Mouse (Mus musculus) midbrain, postnatal 0 days (tissue): ENCODE data around the gene Tgfa. TPM values are rescaled to one million over a fixed set of nuclear protein-coding genes. Genes with fewer than 3 reads are reported as not detected.
A peak's percentile ranks its signal among the peaks of the same experiment; 100 is the strongest.

Source experiments
- ATAC-seq: fragments of 200-750 bp; cut with Nextera tagmentation; 2 replicates; pipeline ENCODE4 v1.8.0; 2017; ENCODE audit warnings: moderate number of reproducible peaks, mild to moderate bottlenecking, moderate TSS enrichment, moderate library complexity; ENCODE audit not compliant: low FRiP score
- DNase-seq: peaks from one replicate; pipeline ENCODE4 v3.0.0-alpha.2; 2015; ENCODE audit warnings: low spot score
- H3K27ac ChIP-seq: fragments of 300-500 bp; sonication (generic); 2 replicates; pipeline ENCODE4 v1.5.1; 2014; ENCODE audit warnings: low read depth, mild to moderate bottlenecking, low read length, mixed read lengths
- H3K27me3 ChIP-seq: fragments of 300-500 bp; sonication (generic); 2 replicates; pipeline ENCODE4 v1.6.1; 2014; ENCODE audit warnings: low read length, control low read depth, mixed read lengths; ENCODE audit not compliant: insufficient read depth
- H3K36me3 ChIP-seq: fragments of 300-500 bp; sonication (generic); 2 replicates; pipeline ENCODE4 v1.6.1; 2014; ENCODE audit warnings: low read length, control low read depth, mixed read lengths; ENCODE audit not compliant: insufficient read depth
- H3K4me1 ChIP-seq: fragments of 300-500 bp; sonication (generic); 2 replicates; pipeline ENCODE4 v1.6.1; 2014; ENCODE audit warnings: mild to moderate bottlenecking, control low read depth, antibody characterized with exemption, low read length, mixed read lengths; ENCODE audit not compliant: insufficient read depth
- H3K4me2 ChIP-seq: fragments of 300-500 bp; sonication (generic); 2 replicates; pipeline ENCODE4 v1.6.1; 2014; ENCODE audit warnings: low read depth, mild to moderate bottlenecking, low read length, mixed read lengths; ENCODE audit not compliant: poor library complexity, severe bottlenecking
- H3K4me3 ChIP-seq: fragments of 300-500 bp; sonication (generic); 2 replicates; pipeline ENCODE4 v1.5.1; 2014; ENCODE audit warnings: low read depth, mild to moderate bottlenecking, low read length, moderate library complexity
- H3K9ac ChIP-seq: fragments of 300-500 bp; sonication (generic); replicated peaks from 2 replicates; pipeline ENCODE4 v1.6.1; 2014; ENCODE audit warnings: mild to moderate bottlenecking, low read length, moderate library complexity, mixed read lengths; ENCODE audit not compliant: poor library complexity, severe bottlenecking
- H3K9me3 ChIP-seq: fragments of 300-500 bp; sonication (generic); 2 replicates; pipeline ENCODE4 v1.6.1; 2016; ENCODE audit warnings: low read length, control low read depth
- CTCF ChIP-seq: IDR thresholded peaks from 2 replicates; pipeline ENCODE4 v1.5.1; 2016; ENCODE audit warnings: antibody characterized with exemption, mild to moderate bottlenecking
- WGBS: fragments of 180-500 bp; shearing (Covaris S2); extraction: QIAGEN DNeasy Blood & Tissue Kit; methylation state at CpG from one replicate; pipeline ENCODE4 v1.1.7; 2014; 5-methylcytosine and 5-hydroxymethylcytosine counted together
- polyA plus RNA-seq: library from polyadenylated mRNA; unstranded; fragments of >200 nt; fragmentation: Nextera tagmentation; extraction: Ambion mirVana; gene quantifications from 2 replicates; pipeline ENCODE4 v1.2.1, GENCODE M21; 2015
- total RNA-seq: library from RNA; depleted of rRNA; stranded (reverse); fragments of >200 nt; gene quantifications from 2 replicates; pipeline ENCODE4 v1.2.3, GENCODE M21; 2014

Tgfa gene
- total and polyA plus RNA-seq, 2 experiments from 2014 or later, result 16.8 to 37.1 TPM

GRCm38 (mm10) chr6:86182016-86182415, 13.0 kb upstream of the Tgfa start:
- Histone ChIP-seq H3K27ac (no peak overlapping the region), H3K4me2 (no peak overlapping the region), H3K9ac (0 out of 2 replicates have a peak overlapping the region, but pooled peaks have one; percentile 29), H3K4me1 (no peaks in the 10 kb centered on the region), H3K9me3 (no peaks in the 10 kb centered on the region), H3K4me3 (no peak overlapping the region), H3K27me3 (no peaks in the 10 kb centered on the region), H3K36me3 (no peaks in the 10 kb centered on the region)
- ATAC-seq (no peak), DNase-seq (no peak)
- no peak for TF ChIP-seq CTCF
- 54% methylated on average over 9 of the region's 9 CpGs for WGBS

GRCm38 (mm10) chr6:86182626-86183025, 12.4 kb upstream of the Tgfa start:
- no peak overlapping the region for H3K27ac ChIP-seq
- no peak overlapping the region for H3K9ac ChIP-seq
- no peaks in the 10 kb centered on the region for H3K4me1 ChIP-seq
- TF ChIP-seq CTCF, result no peak
- H3K36me3 ChIP-seq, result no peaks in the 10 kb centered on the region
- H3K27me3 ChIP-seq, result no peaks in the 10 kb centered on the region
- no peak overlapping the region for H3K4me3 ChIP-seq
- no peak for DNase-seq
- no peak for ATAC-seq
- no peak overlapping the region for H3K4me2 ChIP-seq
- 81% methylated on average over 5 of the region's 5 CpGs for WGBS
- no peaks in the 10 kb centered on the region for H3K9me3 ChIP-seq

DNA sequence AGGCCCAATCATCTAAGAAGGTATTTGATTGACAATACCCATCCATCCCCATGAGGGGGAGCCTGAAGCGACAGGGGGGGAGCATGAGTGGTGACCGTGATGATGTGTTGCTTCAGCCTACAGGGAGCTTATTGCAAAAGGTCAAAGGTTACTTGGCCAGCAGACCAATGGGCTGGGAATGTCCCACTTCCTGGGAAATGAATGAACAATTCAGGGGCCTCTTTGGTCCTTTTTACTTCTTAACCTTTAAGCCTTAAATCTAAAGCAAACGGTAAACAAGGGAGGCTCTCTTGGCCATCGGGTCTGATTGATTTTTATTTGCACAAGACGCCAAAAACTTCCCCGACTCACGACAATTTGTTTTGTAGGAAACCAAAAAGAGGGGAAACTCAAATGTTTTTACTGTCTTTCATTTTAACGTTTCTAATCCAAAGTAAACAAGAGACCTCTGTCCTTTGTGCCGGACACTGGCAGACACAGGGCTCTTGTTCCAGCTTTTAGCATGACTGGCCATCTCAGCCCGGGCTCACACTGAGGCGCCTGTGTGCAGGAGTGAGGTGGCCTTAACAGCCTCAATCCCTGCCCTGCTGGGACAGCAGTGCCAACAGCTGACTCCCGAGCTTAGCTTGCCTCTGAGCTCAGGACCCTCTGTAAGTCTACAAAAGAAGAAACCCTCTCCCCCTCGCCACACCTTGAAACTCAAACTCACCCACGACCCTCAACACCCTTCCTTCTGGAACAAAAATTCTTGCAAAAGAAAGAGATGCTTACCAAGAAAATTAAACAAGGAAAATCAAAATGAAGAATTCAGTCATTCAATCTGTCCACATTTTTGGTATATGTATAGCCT, 8.7 kb upstream of the Tgfa start:
- ATAC-seq (no peak), DNase-seq (peak; percentile 31)
- H3K27ac ChIP-seq, result no peak overlapping the region
- H3K4me3 ChIP-seq, result no peak overlapping the region
- no peak overlapping the region for H3K9ac ChIP-seq
- WGBS, result 34% methylated on average over 14 of the region's 14 CpGs
- no peaks in the 10 kb centered on the region for H3K4me1 ChIP-seq
- no peaks in the 10 kb centered on the region for H3K36me3 ChIP-seq
- H3K9me3 ChIP-seq, result no peaks in the 10 kb centered on the region
- no peaks in the 10 kb centered on the region for H3K27me3 ChIP-seq
- H3K4me2 ChIP-seq, result no peak overlapping the region
- TF ChIP-seq CTCF, result no peak

DNA sequence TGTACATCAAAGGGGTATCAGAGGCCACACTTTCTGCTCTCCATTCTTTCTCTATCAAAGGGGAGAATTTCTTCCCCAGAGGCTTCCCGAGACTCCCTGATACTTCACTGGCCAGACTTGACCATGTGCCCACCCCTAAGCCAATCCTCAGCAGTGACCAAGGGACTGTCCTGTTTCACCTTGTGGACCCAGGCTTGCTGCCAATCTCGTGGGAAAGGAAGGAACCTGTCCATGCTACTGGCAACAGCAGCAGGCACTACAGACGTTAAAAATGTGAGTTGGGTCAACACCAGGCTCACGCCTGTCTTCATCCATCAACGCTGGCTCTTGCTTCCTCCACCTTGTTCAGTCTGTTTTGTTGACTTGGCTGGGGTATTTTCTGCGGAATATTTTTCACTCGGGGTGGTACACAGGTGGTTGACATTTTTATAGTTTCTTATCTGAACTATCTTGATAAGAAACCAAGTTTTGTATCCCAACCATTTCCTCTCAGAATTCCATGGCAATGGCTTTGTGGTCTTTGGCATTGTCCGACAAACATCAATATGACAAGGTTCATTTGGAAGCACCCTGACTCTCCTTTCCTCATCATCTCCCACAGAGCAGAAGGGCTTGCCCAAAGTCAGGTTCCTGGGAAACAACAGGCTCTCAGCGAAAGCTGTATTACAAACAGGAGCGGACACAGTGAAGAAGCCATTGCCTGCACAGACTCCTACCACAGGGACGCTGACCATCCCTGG, 6.1 kb upstream of the Tgfa start:
- Histone ChIP-seq H3K36me3 (no peaks in the 10 kb centered on the region), H3K9ac (no peak overlapping the region), H3K4me3 (no peak overlapping the region), H3K27me3 (no peaks in the 10 kb centered on the region), H3K9me3 (no peaks in the 10 kb centered on the region), H3K4me1 (no peaks in the 10 kb centered on the region), H3K27ac (no peak overlapping the region), H3K4me2 (no peak overlapping the region)
- 84% methylated on average over 11 of the region's 11 CpGs for WGBS
- no peak for DNase-seq
- no peak for TF ChIP-seq CTCF
- ATAC-seq, result no peak

- DNase-seq (no peak), ATAC-seq (no peak)
- TF ChIP-seq CTCF, result no peak
- no peaks in the 10 kb centered on the region for H3K27me3 ChIP-seq
- no peaks in the 10 kb centered on the region; the same call in 1 of the 2 replicates for H3K4me1 ChIP-seq
- H3K27ac ChIP-seq, result no peak overlapping the region
- no peak overlapping the region for H3K4me3 ChIP-seq
- H3K36me3 ChIP-seq, result no peaks in the 10 kb centered on the region
- H3K9me3 ChIP-seq, result no peaks in the 10 kb centered on the region
- no peak overlapping the region for H3K4me2 ChIP-seq
- H3K9ac ChIP-seq, result no peak overlapping the region
- WGBS, result 84% methylated on average over 3 of the region's 3 CpGs
Measured at GRCm38 (mm10) chr6:86190622-86191021, 4.4 kb upstream of the Tgfa start.

GRCm38 (mm10) chr6:86192978-86193377, 2.0 kb upstream of the Tgfa start:
- WGBS, result 66% methylated on average over 3 of the region's 3 CpGs
- no peaks in the 10 kb centered on the region for H3K27me3 ChIP-seq
- H3K4me3 ChIP-seq, result no peak overlapping the region
- no peaks in the 10 kb centered on the region for H3K36me3 ChIP-seq
- no peak for ATAC-seq
- no peak overlapping the region for H3K27ac ChIP-seq
- no peaks in the 10 kb centered on the region for H3K9me3 ChIP-seq
- no peak overlapping the region for H3K9ac ChIP-seq
- no peak for DNase-seq
- H3K4me2 ChIP-seq, result no peak overlapping the region
- H3K4me1 ChIP-seq, result no peaks in the 10 kb centered on the region; the same call in 1 of the 2 replicates
- TF ChIP-seq CTCF, result no peak
